Mouse (Mus musculus): ENCODE data around the gene Slc35g2. TPM values are rescaled to one million over a fixed set of nuclear protein-coding genes. Genes with fewer than 3 reads are reported as not detected.

The Slc35g2 gene
- polyA plus RNA-seq, 1 experiment from 2014 or later: 26.6 TPM

- Histone ChIP-seq H3K27me3 (ENCODE audit: control insufficient read depth, insufficient read depth, low read length) (no peaks in the 10 kb centered on the region; the same call in 1 of the 2 replicates), H3K36me3 (ENCODE audit: control insufficient read depth, insufficient read depth, low read length) (no peaks in the 10 kb centered on the region), H3K4me3 (ENCODE audit: low read depth, low read length) (peak within 1 kb of the TSS; percentile 96), H3K9ac (replicated peaks; ENCODE audit: low read depth, low read length) (peak within 1 kb of the TSS; percentile 89), H3K27ac (ENCODE audit: low read depth, low read length) (peak within 1 kb of the TSS; percentile 89), H3K4me2 (ENCODE audit: low read depth, low read length) (peak within 1 kb of the TSS; percentile 75), H3K9me3 (ENCODE audit: control insufficient read depth, low read length) (peaks cover 4% of the 10 kb centered on the region; the same call in 1 of the 2 replicates), H3K4me1 (ENCODE audit: control insufficient read depth, insufficient read depth, low read length) (peaks cover 14% of the 10 kb centered on the region; the same call in 1 of the 2 replicates)
- ATAC-seq (ENCODE audit: low read depth): peak; percentile 100
- WGBS: under 1% methylated on average over 88 of the region's 93 CpGs
These were observed 24.9 kb downstream of the Slc35g2 start, which contains the start of gene Nck1 for GRCm38 (mm10) chr9:100545715-100546593. Gene Nck1, minus strand, starts transcription at chr9:100546134.

- WGBS: under 1% methylated on average over 37 of the region's 38 CpGs
- Histone ChIP-seq H3K36me3 (ENCODE audit: control insufficient read depth, insufficient read depth, low read length) (no peaks in the 10 kb centered on the region), H3K27me3 (ENCODE audit: control insufficient read depth, insufficient read depth, low read length) (no peaks in the 10 kb centered on the region; the same call in 1 of the 2 replicates), H3K4me2 (ENCODE audit: low read depth, low read length) (peak overlapping the region; percentile 59), H3K27ac (ENCODE audit: low read depth, low read length) (peak overlapping the region; percentile 89), H3K9me3 (ENCODE audit: control insufficient read depth, low read length) (peaks cover 4% of the 10 kb centered on the region; the same call in 1 of the 2 replicates), H3K4me3 (ENCODE audit: low read depth, low read length) (peak overlapping the region; percentile 96), H3K9ac (replicated peaks; ENCODE audit: low read depth, low read length) (peak overlapping the region; percentile 89), H3K4me1 (ENCODE audit: control insufficient read depth, insufficient read depth, low read length) (peaks cover 14% of the 10 kb centered on the region; the same call in 1 of the 2 replicates)
- ATAC-seq (ENCODE audit: low read depth): no peak; the same call in 1 of the 2 replicates
These were observed 25.8 kb downstream of the Slc35g2 start for GRCm38 (mm10) chr9:100544948-100545714.

- H3K4me1 ChIP-seq (ENCODE audit: control insufficient read depth, insufficient read depth, low read length): no peaks in the 10 kb centered on the region
- WGBS: 90% methylated on average over 2 of the region's 2 CpGs
- H3K27ac ChIP-seq (ENCODE audit: low read depth, low read length): no peak overlapping the region
- H3K9me3 ChIP-seq (ENCODE audit: control insufficient read depth, low read length): no peaks in the 10 kb centered on the region
- H3K9ac ChIP-seq (replicated peaks; ENCODE audit: low read depth, low read length): no peak overlapping the region
- H3K36me3 ChIP-seq (ENCODE audit: control insufficient read depth, insufficient read depth, low read length): no peaks in the 10 kb centered on the region
- ATAC-seq (ENCODE audit: low read depth): no peak
- H3K27me3 ChIP-seq (ENCODE audit: control insufficient read depth, insufficient read depth, low read length): no peaks in the 10 kb centered on the region
- no peak overlapping the region for H3K4me3 ChIP-seq (ENCODE audit: low read depth, low read length)
- no peak overlapping the region for H3K4me2 ChIP-seq (ENCODE audit: low read depth, low read length)
These were observed 35.1 kb downstream of the Slc35g2 start for GRCm38 (mm10) chr9:100535618-100536262.

- no peak overlapping the region for H3K4me3 ChIP-seq (ENCODE audit: low read depth, low read length)
- no peak overlapping the region for H3K9ac ChIP-seq (replicated peaks; ENCODE audit: low read depth, low read length)
- 97% methylated on average over 3 of the region's 3 CpGs for WGBS
- no peak for ATAC-seq (ENCODE audit: low read depth)
- no peak overlapping the region for H3K27ac ChIP-seq (ENCODE audit: low read depth, low read length)
- no peak overlapping the region for H3K4me2 ChIP-seq (ENCODE audit: low read depth, low read length)
- no peaks in the 10 kb centered on the region for H3K36me3 ChIP-seq (ENCODE audit: control insufficient read depth, insufficient read depth, low read length)
- no peaks in the 10 kb centered on the region for H3K27me3 ChIP-seq (ENCODE audit: control insufficient read depth, insufficient read depth, low read length)
- H3K9me3 ChIP-seq (ENCODE audit: control insufficient read depth, low read length): no peaks in the 10 kb centered on the region
- no peaks in the 10 kb centered on the region for H3K4me1 ChIP-seq (ENCODE audit: control insufficient read depth, insufficient read depth, low read length)
These were observed 36.2 kb downstream of the Slc35g2 start for GRCm38 (mm10) chr9:100534686-100535085.

- no peak overlapping the region for H3K4me2 ChIP-seq (ENCODE audit: low read depth, low read length)
- H3K4me3 ChIP-seq (ENCODE audit: low read depth, low read length): no peak overlapping the region
- WGBS: 84% methylated on average over 3 of the region's 3 CpGs
- no peaks in the 10 kb centered on the region for H3K9me3 ChIP-seq (ENCODE audit: control insufficient read depth, low read length)
- no peaks in the 10 kb centered on the region for H3K36me3 ChIP-seq (ENCODE audit: control insufficient read depth, insufficient read depth, low read length)
- ATAC-seq (ENCODE audit: low read depth): no peak
- H3K27me3 ChIP-seq (ENCODE audit: control insufficient read depth, insufficient read depth, low read length): no peaks in the 10 kb centered on the region
- no peak overlapping the region for H3K27ac ChIP-seq (ENCODE audit: low read depth, low read length)
- no peaks in the 10 kb centered on the region for H3K4me1 ChIP-seq (ENCODE audit: control insufficient read depth, insufficient read depth, low read length)
- H3K9ac ChIP-seq (replicated peaks; ENCODE audit: low read depth, low read length): no peak overlapping the region
These were observed 37.9 kb downstream of the Slc35g2 start for GRCm38 (mm10) chr9:100532847-100533505.

- Histone ChIP-seq H3K4me2 (ENCODE audit: low read depth, low read length) (no peak overlapping the region), H3K4me3 (ENCODE audit: low read depth, low read length) (no peak overlapping the region), H3K4me1 (ENCODE audit: control insufficient read depth, insufficient read depth, low read length) (no peaks in the 10 kb centered on the region), H3K27ac (ENCODE audit: low read depth, low read length) (no peak overlapping the region), H3K9me3 (ENCODE audit: control insufficient read depth, low read length) (no peaks in the 10 kb centered on the region), H3K27me3 (ENCODE audit: control insufficient read depth, insufficient read depth, low read length) (no peaks in the 10 kb centered on the region), H3K9ac (replicated peaks; ENCODE audit: low read depth, low read length) (no peak overlapping the region), H3K36me3 (ENCODE audit: control insufficient read depth, insufficient read depth, low read length) (no peaks in the 10 kb centered on the region)
- ATAC-seq (ENCODE audit: low read depth): no peak
- WGBS: 44% methylated on average over 1 of the region's 1 CpGs
These were observed 39.6 kb downstream of the Slc35g2 start for GRCm38 (mm10) chr9:100531296-100531695.

DNA sequence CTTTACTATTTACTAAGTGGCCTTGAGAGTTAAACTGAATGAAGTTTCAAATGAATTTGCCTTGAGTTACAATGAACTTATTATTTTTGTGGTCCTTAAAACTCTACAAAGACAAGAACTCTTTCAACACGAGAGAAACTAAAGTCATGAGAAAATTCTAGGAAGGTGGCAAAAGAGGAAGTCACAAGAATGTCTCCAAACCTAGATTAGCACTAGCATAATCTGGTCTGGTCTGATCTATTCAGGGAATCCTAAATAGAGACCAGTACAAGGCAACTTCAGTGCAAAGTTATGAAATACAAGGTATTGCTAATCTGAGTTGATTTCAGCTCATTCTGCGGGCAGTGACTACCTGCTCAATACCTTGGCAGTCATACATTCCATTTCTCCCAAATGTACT lies 45.7 kb downstream of the Slc35g2 start:
- H3K4me3 ChIP-seq (ENCODE audit: low read depth, low read length): no peak overlapping the region

GRCm38 (mm10) chr9:100522029-100522428 lies 48.9 kb downstream of the Slc35g2 start:
- H3K4me3 ChIP-seq (ENCODE audit: low read depth, low read length): no peak overlapping the region
- H3K9ac ChIP-seq (replicated peaks; ENCODE audit: low read depth, low read length): no peak overlapping the region
- WGBS: 71% methylated on average over 2 of the region's 2 CpGs
- ATAC-seq (ENCODE audit: low read depth): no peak
- H3K27me3 ChIP-seq (ENCODE audit: control insufficient read depth, insufficient read depth, low read length): no peaks in the 10 kb centered on the region
- no peaks in the 10 kb centered on the region for H3K36me3 ChIP-seq (ENCODE audit: control insufficient read depth, insufficient read depth, low read length)
- H3K27ac ChIP-seq (ENCODE audit: low read depth, low read length): no peak overlapping the region
- no peaks in the 10 kb centered on the region for H3K9me3 ChIP-seq (ENCODE audit: control insufficient read depth, low read length)
- H3K4me2 ChIP-seq (ENCODE audit: low read depth, low read length): no peak overlapping the region
- no peaks in the 10 kb centered on the region for H3K4me1 ChIP-seq (ENCODE audit: control insufficient read depth, insufficient read depth, low read length)

More for the DNA sequence above, 45.7 kb downstream of the Slc35g2 start:
- H3K36me3 ChIP-seq (ENCODE audit: control insufficient read depth, insufficient read depth, low read length): no peaks in the 10 kb centered on the region
- 93% methylated on average over 2 of the region's 2 CpGs for WGBS
- no peak overlapping the region for H3K4me2 ChIP-seq (ENCODE audit: low read depth, low read length)
- H3K27me3 ChIP-seq (ENCODE audit: control insufficient read depth, insufficient read depth, low read length): no peaks in the 10 kb centered on the region
- H3K9ac ChIP-seq (replicated peaks; ENCODE audit: low read depth, low read length): no peak overlapping the region
- no peaks in the 10 kb centered on the region for H3K4me1 ChIP-seq (ENCODE audit: control insufficient read depth, insufficient read depth, low read length)
- no peak overlapping the region for H3K27ac ChIP-seq (ENCODE audit: low read depth, low read length)
- H3K9me3 ChIP-seq (ENCODE audit: control insufficient read depth, low read length): no peaks in the 10 kb centered on the region
- no peak for ATAC-seq (ENCODE audit: low read depth)
